Mouse (Mus musculus) thymus, postnatal 25 days (tissue): Measurements from ENCODE around the gene Hoxc8.

Experiments
- DNase-seq: peaks from one replicate; pipeline ENCODE4 v3.0.0; 2022

Gene Hoxc8

GRCm38 (mm10) chr15:103010847-103011555, 20.6 kb downstream of the Hoxc8 start:
- no peak for DNase-seq

DNA sequence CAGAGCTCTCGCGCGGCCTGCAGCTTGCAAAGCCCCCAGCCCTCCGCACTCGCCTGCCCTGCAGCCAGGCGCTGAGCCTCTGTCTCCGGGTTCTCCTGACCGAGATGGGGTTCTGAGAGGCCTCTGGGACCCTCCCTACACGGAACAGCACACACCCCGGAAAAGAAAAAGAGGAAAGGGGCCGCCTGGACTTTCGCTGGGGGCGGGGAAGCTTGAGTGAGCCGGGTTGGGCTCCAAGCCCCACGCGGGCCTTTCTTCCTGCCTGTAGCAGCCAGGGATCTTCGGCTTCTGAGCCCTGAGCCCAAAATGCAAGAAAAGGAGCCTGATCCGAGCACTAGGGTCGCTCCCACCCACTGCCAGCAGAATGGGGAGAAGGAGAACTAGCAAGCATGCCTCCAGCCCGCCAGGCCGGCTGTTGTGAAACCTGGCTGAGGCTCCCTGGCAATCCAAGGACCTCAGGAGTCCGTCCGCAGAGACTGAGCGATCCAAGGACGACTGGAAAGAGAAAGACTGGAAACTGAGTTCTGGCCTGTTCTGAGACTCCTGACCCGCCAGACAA, 21.6 kb downstream of the Hoxc8 start:
- no peak for DNase-seq

DNA sequence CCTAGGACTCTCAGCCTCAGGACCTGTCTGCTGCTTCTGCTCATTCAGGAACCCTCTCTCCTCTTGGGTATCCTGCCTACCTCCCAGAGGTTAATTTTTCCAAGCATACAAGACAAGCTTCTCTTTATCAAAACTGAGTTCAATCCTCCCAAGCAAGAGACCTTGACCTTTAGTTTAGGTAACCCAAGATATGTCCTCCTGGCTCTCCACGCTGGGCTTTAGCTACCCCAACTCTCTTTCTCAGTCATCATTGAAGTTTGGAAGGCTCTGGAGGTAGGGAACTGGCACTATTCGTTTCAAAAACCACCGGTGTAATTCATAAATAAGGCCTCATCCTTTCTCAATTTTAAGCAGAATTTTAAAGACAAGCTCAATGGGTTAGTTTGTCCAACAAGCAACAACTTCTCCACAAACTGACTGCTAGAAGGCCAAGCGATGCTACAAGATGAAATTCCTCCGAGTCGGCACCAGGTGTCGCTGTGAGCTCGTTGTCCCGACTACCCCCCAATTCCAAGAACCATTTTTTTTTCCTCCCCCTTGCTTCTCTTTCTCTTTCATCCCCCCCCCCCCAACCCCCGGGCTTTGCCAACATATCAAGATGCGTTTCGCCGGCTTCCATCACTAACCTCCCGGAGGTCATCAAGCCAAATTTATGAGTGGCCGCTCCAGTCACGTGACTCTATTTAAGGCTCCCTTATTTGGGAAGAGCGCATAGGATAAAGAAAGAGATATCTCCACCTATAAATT, 23.0 kb downstream of the Hoxc8 start:
- no peak for DNase-seq

DNA sequence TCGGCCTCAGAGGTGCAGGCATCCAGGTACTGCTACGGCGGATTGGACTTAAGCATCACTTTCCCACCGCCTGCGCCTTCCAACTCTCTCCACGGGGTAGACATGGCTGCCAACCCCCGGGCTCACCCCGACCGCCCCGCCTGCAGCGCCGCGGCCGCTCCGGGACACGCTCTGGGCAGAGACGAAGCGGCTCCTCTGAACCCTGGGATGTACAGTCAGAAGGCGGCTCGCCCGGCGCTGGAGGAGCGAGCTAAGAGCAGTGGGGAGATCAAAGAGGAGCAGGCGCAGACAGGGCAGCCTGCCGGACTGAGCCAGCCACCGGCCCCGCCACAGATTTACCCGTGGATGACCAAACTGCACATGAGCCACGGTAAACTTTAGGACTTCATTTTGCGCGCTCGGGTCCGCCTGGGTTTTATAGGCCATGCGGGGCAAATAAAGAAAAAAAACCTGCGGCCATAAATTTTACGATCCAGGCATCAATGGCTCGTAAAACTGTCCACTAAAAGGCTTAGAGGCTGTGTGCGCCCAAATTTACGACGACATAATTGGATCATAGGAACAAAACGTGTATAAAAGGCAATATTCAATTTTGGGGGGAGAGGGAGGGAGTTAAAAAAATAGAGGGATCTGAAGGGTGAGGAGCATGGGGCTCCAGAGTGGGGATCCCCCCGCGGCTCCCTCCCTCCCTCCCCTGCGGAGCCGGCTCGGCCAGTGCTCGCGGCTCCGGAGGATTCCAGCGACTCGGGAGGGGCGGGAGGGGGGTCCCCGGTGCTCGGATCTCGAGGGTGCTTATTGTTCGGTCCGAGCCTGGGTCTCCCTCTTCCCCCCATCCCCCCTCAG, 24.0 kb downstream of the Hoxc8 start:
- no peak for DNase-seq

- DNase-seq: no peak
Measured at GRCm38 (mm10) chr15:103015009-103015399, 24.6 kb downstream of the Hoxc8 start.

GRCm38 (mm10) chr15:103015406-103016166, 25.2 kb downstream of the Hoxc8 start:
- no peak for DNase-seq

DNA sequence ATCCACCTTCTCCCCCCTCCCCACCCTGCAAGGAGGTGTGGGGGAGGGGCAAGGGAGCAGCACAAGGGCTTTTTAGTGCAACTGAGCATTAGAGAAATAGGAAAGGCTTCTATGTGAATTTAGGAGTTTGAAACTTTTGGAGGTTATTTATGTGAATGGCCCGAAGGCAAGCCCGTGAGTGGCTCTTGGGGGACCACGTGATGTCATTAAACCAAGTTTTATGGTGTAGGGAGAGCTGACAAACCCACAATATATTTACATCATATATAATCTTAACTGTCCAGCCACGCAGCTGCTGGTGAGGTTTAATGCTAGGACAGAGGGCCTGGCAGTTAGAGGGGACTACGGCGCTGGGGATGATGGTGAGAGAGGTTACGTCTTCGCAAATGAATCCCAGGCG, 28.2 kb downstream of the Hoxc8 start, which contains the start of gene Hoxc4:
Gene Hoxc4 (plus strand): TSS at position 299 of the 400 bp plus-strand sequence.
- DNase-seq: no peak

GRCm38 (mm10) chr15:103020899-103021418, 30.6 kb downstream of the Hoxc8 start:
- no peak for DNase-seq

DNA sequence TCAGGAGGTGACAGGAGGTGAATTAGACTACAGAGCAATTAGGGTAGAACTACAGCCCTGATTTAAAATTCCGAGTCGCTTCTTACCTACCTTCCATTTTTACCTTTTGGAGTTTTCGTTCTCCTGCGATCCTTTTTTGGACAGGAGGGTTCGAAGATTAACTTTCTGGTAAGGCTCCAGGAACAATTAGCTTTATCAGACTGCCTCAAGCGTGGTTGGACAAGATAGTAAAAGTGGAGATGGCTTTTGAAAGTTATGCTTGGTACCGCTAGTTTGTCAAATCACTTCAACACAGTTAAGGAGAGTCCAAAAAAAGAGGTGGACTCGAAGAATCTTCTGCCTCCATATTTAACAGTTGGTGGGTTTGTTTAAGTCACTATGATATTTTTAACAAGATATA, 31.1 kb downstream of the Hoxc8 start:
- no peak for DNase-seq

DNA sequence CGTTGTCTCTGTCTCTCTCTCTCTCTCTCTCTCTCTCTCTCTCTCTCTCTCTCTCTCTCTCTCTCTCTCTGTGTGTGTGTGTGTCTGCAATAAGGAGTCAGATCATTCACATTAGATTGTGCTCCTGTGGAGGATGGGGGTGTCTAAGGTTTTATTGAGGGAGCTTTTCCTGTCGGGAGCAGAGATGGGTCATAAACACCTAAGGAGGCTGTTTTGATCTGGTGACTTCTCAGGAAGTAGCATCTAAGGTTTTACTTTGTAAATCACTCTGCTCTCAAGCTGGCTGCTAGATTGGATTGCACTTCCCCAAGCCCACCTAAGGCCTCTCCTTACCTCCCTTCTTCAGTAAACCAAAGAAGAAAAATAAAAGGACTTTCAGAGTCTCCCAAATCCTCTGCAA, 33.7 kb downstream of the Hoxc8 start:
- DNase-seq: no peak

DNA sequence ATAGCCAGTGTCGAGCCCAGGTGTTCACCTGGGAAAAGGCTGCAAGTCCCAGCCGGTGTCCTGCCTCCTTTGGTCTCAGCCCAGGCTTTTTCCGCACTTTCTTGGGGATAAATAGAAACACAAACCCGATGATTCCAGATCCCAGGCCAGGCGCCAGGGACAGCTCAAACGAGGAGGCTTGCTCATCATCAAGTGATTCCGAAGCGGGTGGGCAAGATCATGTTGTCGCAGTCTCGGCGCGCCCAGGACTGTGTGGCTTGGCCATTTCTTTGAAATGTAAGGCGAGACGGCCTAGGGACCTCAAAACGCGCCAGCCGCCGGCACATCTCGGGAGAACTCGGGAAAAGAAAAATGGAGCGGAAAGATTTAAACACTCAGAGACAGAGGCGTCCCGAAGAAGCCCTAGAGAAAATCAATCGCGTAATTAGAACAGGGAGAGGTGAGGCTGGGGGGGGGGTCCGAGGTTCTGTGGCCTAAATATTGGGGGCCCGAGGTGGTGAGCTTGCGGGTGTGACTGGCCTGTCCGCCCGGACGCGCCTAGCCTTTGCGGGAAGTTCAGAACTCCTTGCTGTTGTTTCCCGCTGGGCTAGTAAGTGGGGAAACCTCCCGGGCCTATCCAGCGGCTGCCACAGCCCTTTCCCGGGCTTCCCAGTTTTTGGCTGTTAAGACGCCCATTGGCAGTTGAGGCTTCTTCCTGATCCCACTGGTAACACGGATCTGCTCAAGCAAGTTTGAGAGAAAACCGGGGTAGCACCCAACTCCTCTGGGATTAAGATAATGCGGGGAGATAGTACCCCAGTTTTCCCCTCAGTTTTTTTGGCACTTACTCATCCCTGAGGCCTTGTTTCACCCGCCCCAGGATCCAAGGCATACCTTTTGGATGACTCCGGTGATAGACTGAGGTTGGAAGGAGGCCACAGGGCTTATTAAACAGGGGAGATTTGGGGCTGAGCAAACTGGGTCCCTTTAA, 37.1 kb downstream of the Hoxc8 start:
- DNase-seq: no peak

DNA sequence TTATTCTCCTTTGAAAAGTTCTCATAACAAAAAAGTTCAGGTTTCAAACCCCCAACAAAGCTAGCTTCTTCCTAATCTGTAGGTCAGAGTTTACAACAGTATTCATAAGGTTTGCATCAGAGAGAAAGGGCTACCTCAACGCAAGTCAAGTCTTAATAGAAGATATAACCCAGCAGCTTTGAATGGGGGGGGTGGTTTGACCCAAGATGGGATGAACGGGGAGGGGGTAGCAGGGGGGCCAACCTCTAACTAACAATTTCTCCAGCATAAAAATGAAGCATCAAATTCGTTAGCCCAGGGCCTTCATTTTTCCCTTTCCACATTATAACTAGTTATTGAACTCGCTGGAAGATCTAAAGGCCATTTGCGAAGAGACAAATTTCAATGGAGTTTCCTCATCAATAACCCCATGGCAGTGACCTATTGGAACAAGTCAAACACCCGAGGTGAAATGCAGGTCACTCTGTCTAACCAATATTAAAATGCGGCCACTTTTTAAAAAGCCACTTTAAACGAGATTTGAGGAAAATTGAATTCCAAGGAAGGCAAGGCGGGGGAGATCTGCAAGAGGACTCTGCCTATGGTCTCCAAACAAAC, 38.6 kb downstream of the Hoxc8 start:
- no peak for DNase-seq

- DNase-seq: no peak
Measured at GRCm38 (mm10) chr15:103030142-103030541, 39.7 kb downstream of the Hoxc8 start.

DNA sequence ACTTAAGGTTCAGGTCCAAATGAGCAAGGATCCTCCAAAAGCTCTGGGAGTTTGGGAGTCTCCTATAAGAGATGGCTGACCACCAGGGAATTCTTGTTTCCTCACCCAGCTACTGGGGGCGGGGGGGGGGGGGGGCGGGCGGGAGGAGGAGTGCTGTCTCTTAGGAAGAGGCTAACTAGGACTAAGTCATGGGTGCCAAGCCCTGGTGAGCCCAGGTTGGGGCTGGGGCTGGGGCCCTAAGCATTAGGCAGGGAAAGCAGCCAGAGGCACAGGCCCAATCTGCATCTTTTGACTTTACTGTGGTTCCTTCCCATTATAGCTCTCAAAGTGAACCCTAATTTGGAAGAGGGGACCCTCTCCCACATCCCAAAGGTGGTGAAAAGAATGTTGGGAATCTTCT, 41.8 kb downstream of the Hoxc8 start:
- no peak for DNase-seq

- DNase-seq: no peak
Measured at GRCm38 (mm10) chr15:103032646-103033575, 42.5 kb downstream of the Hoxc8 start.

- DNase-seq: no peak
Measured at GRCm38 (mm10) chr15:103034043-103034806, 43.8 kb downstream of the Hoxc8 start.

GRCm38 (mm10) chr15:103034807-103035547, 44.6 kb downstream of the Hoxc8 start:
- DNase-seq: no peak

DNA sequence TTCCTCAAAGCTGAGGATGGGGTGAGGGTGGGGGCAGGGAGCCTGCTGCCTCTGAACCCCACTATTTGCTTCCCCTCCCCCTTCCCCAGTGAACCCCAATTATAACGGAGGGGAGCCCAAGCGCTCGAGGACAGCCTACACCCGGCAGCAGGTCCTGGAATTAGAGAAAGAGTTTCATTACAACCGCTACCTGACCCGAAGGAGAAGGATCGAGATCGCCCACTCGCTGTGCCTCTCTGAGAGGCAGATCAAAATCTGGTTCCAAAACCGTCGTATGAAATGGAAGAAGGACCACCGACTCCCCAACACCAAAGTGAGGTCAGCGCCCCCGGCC, 45.1 kb downstream of the Hoxc8 start:
- DNase-seq: no peak
